Mouse (Mus musculus): ENCODE measurements around the gene Riox1. TPM values are rescaled to one million over a fixed set of nuclear protein-coding genes. Genes with fewer than 3 reads are reported as not detected.

Riox1 gene
- polyA plus RNA-seq, 2 experiments, result 13.9 to 15.8 TPM

GRCm38 (mm10) chr12:83920721-83921441 is 29.5 kb upstream of the Riox1 start:
- Histone ChIP-seq H3K4me1 (ENCODE audit: control insufficient read depth, insufficient read depth, low read length) (peaks cover 14% of the 10 kb centered on the region; the same call in 1 of the 2 replicates), H3K9ac (ENCODE audit: low read depth, low read length, severe bottlenecking) (peak overlapping the region; percentile 88), H3K36me3 (ENCODE audit: control insufficient read depth, insufficient read depth, low read length) (no peaks in the 10 kb centered on the region), H3K4me2 (replicated peaks; ENCODE audit: low read depth, low read length, severe bottlenecking) (peak overlapping the region; percentile 62), H3K27me3 (ENCODE audit: control insufficient read depth, insufficient read depth, low read length) (no peaks in the 10 kb centered on the region), H3K4me3 (replicated peaks; ENCODE audit: low read length) (peak overlapping the region; percentile 94), H3K9me3 (ENCODE audit: control insufficient read depth, low read length) (no peaks in the 10 kb centered on the region), H3K27ac (replicated peaks; ENCODE audit: low read depth, low read length) (peak overlapping the region; percentile 85)
- no peak for TF ChIP-seq POLR2A (IDR thresholded peaks at IDR 0.05; ENCODE audit: borderline replicate concordance, extremely low read depth, insufficient read depth, insufficient read length)
- no peak for DNase-seq (ENCODE audit: low spot score)
- WGBS, result under 1% methylated on average over 31 of the region's 31 CpGs
- ATAC-seq (ENCODE audit: low FRiP score, low read depth), result no peak

- DNase-seq (ENCODE audit: low spot score), result peak; percentile 100
- Histone ChIP-seq H3K27me3 (ENCODE audit: control insufficient read depth, insufficient read depth, low read length) (no peaks in the 10 kb centered on the region), H3K4me2 (replicated peaks; ENCODE audit: low read depth, low read length, severe bottlenecking) (peak within 1 kb of the TSS; percentile 62), H3K4me1 (ENCODE audit: control insufficient read depth, insufficient read depth, low read length) (peaks cover 14% of the 10 kb centered on the region; the same call in 1 of the 2 replicates), H3K9me3 (ENCODE audit: control insufficient read depth, low read length) (no peaks in the 10 kb centered on the region), H3K4me3 (replicated peaks; ENCODE audit: low read length) (peak within 1 kb of the TSS; percentile 94), H3K36me3 (ENCODE audit: control insufficient read depth, insufficient read depth, low read length) (no peaks in the 10 kb centered on the region), H3K9ac (ENCODE audit: low read depth, low read length, severe bottlenecking) (peak within 1 kb of the TSS; percentile 88), H3K27ac (replicated peaks; ENCODE audit: low read depth, low read length) (peak within 1 kb of the TSS; percentile 85)
- peak; percentile 86; the same call in 1 of the 2 replicates for TF ChIP-seq POLR2A (IDR thresholded peaks at IDR 0.05; ENCODE audit: borderline replicate concordance, extremely low read depth, insufficient read depth, insufficient read length)
- 1% methylated on average over 51 of the region's 63 CpGs for WGBS
- ATAC-seq (ENCODE audit: low FRiP score, low read depth), result peak; percentile 100
Measured at GRCm38 (mm10) chr12:83921535-83922381, 28.6 kb upstream of the Riox1 start, which contains the start of gene Numb. Numb (minus strand) TSS chr12:83921934.

- TF ChIP-seq POLR2A (IDR thresholded peaks at IDR 0.05; ENCODE audit: borderline replicate concordance, extremely low read depth, insufficient read depth, insufficient read length), result no peak
- DNase-seq (ENCODE audit: low spot score), result no peak
- 20% methylated on average over 8 of the region's 8 CpGs for WGBS
Measured at GRCm38 (mm10) chr12:83922724-83923485, 27.5 kb upstream of the Riox1 start.

DNA sequence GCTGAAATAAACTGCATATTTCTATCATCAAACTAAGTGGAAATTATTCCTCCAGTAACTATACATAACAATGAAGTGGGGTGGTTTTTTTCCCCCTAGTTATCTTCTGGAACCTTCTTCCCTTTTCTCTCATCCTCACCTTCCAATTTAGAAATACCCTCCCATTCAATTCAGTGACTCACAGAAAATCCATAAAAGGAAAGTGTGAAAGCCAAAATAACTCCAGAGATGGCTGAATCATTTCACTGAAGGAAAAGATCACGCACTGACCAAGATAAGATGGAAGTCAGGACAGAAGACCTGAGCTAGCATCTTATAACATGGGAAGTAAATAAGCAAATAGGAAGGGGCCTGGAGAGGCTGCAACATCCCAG is 26.9 kb upstream of the Riox1 start:
- no peak for TF ChIP-seq POLR2A (IDR thresholded peaks at IDR 0.05; ENCODE audit: borderline replicate concordance, extremely low read depth, insufficient read depth, insufficient read length)
- H3K9ac ChIP-seq (ENCODE audit: low read depth, low read length, severe bottlenecking), result no peak overlapping the region
- no peaks in the 10 kb centered on the region for H3K27me3 ChIP-seq (ENCODE audit: control insufficient read depth, insufficient read depth, low read length)
- H3K4me1 ChIP-seq (ENCODE audit: control insufficient read depth, insufficient read depth, low read length), result peaks cover 14% of the 10 kb centered on the region; the same call in 1 of the 2 replicates
- H3K27ac ChIP-seq (replicated peaks; ENCODE audit: low read depth, low read length), result no peak overlapping the region
- no peaks in the 10 kb centered on the region for H3K9me3 ChIP-seq (ENCODE audit: control insufficient read depth, low read length)
- ATAC-seq (ENCODE audit: low FRiP score, low read depth) (no peak), DNase-seq (ENCODE audit: low spot score) (no peak)
- WGBS, result 88% methylated on average over 1 of the region's 1 CpGs
- H3K4me2 ChIP-seq (replicated peaks; ENCODE audit: low read depth, low read length, severe bottlenecking), result no peak overlapping the region
- no peak overlapping the region for H3K4me3 ChIP-seq (replicated peaks; ENCODE audit: low read length)
- H3K36me3 ChIP-seq (ENCODE audit: control insufficient read depth, insufficient read depth, low read length), result no peaks in the 10 kb centered on the region

More at GRCm38 (mm10) chr12:83922724-83923485, 27.5 kb upstream of the Riox1 start:
- Histone ChIP-seq H3K4me3 (replicated peaks; ENCODE audit: low read length) (peak overlapping the region; percentile 94), H3K27me3 (ENCODE audit: control insufficient read depth, insufficient read depth, low read length) (no peaks in the 10 kb centered on the region), H3K36me3 (ENCODE audit: control insufficient read depth, insufficient read depth, low read length) (no peaks in the 10 kb centered on the region), H3K9ac (ENCODE audit: low read depth, low read length, severe bottlenecking) (peak overlapping the region; percentile 58; the same call in 1 of the 2 replicates), H3K9me3 (ENCODE audit: control insufficient read depth, low read length) (no peaks in the 10 kb centered on the region), H3K4me2 (replicated peaks; ENCODE audit: low read depth, low read length, severe bottlenecking) (peak overlapping the region; percentile 41), H3K4me1 (ENCODE audit: control insufficient read depth, insufficient read depth, low read length) (peaks cover 14% of the 10 kb centered on the region; the same call in 1 of the 2 replicates), H3K27ac (replicated peaks; ENCODE audit: low read depth, low read length) (no peak overlapping the region)
- no peak for ATAC-seq (ENCODE audit: low FRiP score, low read depth)

All from limb, embryonic 14.5 days (tissue).